Mouse (Mus musculus): ENCODE measurements around the gene Vps53. TPM values are rescaled to one million over a fixed set of nuclear protein-coding genes. Genes with fewer than 3 reads are reported as not detected.
A peak's percentile ranks its signal among the peaks of the same experiment; 100 is the strongest.
"Not testable (repeated sequence)": the region's sequence is repeated elsewhere in the genome, so short reads cannot be mapped to it uniquely, and the experiment has no call there.

Vps53 gene
- polyA plus RNA-seq, 1 experiment = 23.1 TPM

GRCm38 (mm10) chr11:76213841-76214240 lies 34.4 kb upstream of the Vps53 start:
- H3K27ac ChIP-seq (ENCODE audit: insufficient read depth, low read depth, low read length) = no peak overlapping the region
- WGBS = 92% methylated on average over 5 of the region's 5 CpGs
- no peaks in the 10 kb centered on the region for H3K27me3 ChIP-seq (ENCODE audit: control insufficient read depth, insufficient read depth, low read length)
- no peak overlapping the region for H3K4me3 ChIP-seq (ENCODE audit: low read depth, low read length)
- H3K36me3 ChIP-seq (ENCODE audit: control insufficient read depth, insufficient read depth, low read length) = peaks cover 17% of the 10 kb centered on the region; the same call in 1 of the 2 replicates
- TF ChIP-seq CTCF (IDR thresholded peaks at IDR 0.05; ENCODE audit: extremely low read depth, insufficient read length, insufficient replicate concordance, low read depth, low read length) = no peak
- TF ChIP-seq POLR2A (IDR thresholded peaks at IDR 0.05; ENCODE audit: low read depth, low read length) = no peak
- H3K4me1 ChIP-seq (ENCODE audit: control insufficient read depth, insufficient read depth, insufficient read length, low read length) = no peaks in the 10 kb centered on the region

- not testable (repeated sequence) for H3K27ac ChIP-seq (ENCODE audit: insufficient read depth, low read depth, low read length); H3K4me1 ChIP-seq (ENCODE audit: control insufficient read depth, insufficient read depth, insufficient read length, low read length); H3K4me3 ChIP-seq (ENCODE audit: low read depth, low read length); H3K27me3 ChIP-seq (ENCODE audit: control insufficient read depth, insufficient read depth, low read length)
- 92% methylated on average over 5 of the region's 6 CpGs for WGBS
- peaks cover 19% of the 10 kb centered on the region; the same call in 1 of the 2 replicates for H3K36me3 ChIP-seq (ENCODE audit: control insufficient read depth, insufficient read depth, low read length)
These were observed 32.1 kb upstream of the Vps53 start for GRCm38 (mm10) chr11:76211595-76211994.

- Histone ChIP-seq H3K4me1 (ENCODE audit: control insufficient read depth, insufficient read depth, insufficient read length, low read length) (no peaks in the 10 kb centered on the region), H3K27ac (ENCODE audit: insufficient read depth, low read depth, low read length) (no peak overlapping the region), H3K27me3 (ENCODE audit: control insufficient read depth, insufficient read depth, low read length) (no peaks in the 10 kb centered on the region), H3K36me3 (ENCODE audit: control insufficient read depth, insufficient read depth, low read length) (peaks cover 19% of the 10 kb centered on the region; the same call in 1 of the 2 replicates), H3K4me3 (ENCODE audit: low read depth, low read length) (no peak overlapping the region)
- TF ChIP-seq POLR2A (IDR thresholded peaks at IDR 0.05; ENCODE audit: low read depth, low read length) = no peak
- no peak for TF ChIP-seq CTCF (IDR thresholded peaks at IDR 0.05; ENCODE audit: extremely low read depth, insufficient read length, insufficient replicate concordance, low read depth, low read length)
- WGBS = 72% methylated on average over 13 of the region's 13 CpGs
These were observed 31.0 kb upstream of the Vps53 start for GRCm38 (mm10) chr11:76210228-76210985.

GRCm38 (mm10) chr11:76206793-76207192 lies 27.3 kb upstream of the Vps53 start:
- no peak for TF ChIP-seq CTCF (IDR thresholded peaks at IDR 0.05; ENCODE audit: extremely low read depth, insufficient read length, insufficient replicate concordance, low read depth, low read length)
- no peak for TF ChIP-seq POLR2A (IDR thresholded peaks at IDR 0.05; ENCODE audit: low read depth, low read length)
- 82% methylated on average over 5 of the region's 5 CpGs for WGBS
- H3K27me3 ChIP-seq (ENCODE audit: control insufficient read depth, insufficient read depth, low read length) = no peaks in the 10 kb centered on the region
- H3K4me1 ChIP-seq (ENCODE audit: control insufficient read depth, insufficient read depth, insufficient read length, low read length) = no peaks in the 10 kb centered on the region; the same call in 1 of the 2 replicates
- H3K36me3 ChIP-seq (ENCODE audit: control insufficient read depth, insufficient read depth, low read length) = peaks cover 5% of the 10 kb centered on the region; the same call in 1 of the 2 replicates
- H3K4me3 ChIP-seq (ENCODE audit: low read depth, low read length) = no peak overlapping the region
- no peak overlapping the region for H3K27ac ChIP-seq (ENCODE audit: insufficient read depth, low read depth, low read length)

GRCm38 (mm10) chr11:76201761-76202674 lies 22.6 kb upstream of the Vps53 start:
- Histone ChIP-seq H3K27me3 (ENCODE audit: control insufficient read depth, insufficient read depth, low read length) (no peaks in the 10 kb centered on the region), H3K4me3 (ENCODE audit: low read depth, low read length) (peak overlapping the region; percentile 86), H3K36me3 (ENCODE audit: control insufficient read depth, insufficient read depth, low read length) (no peaks in the 10 kb centered on the region), H3K4me1 (ENCODE audit: control insufficient read depth, insufficient read depth, insufficient read length, low read length) (peaks cover 4% of the 10 kb centered on the region), H3K27ac (ENCODE audit: insufficient read depth, low read depth, low read length) (no peak overlapping the region)
- WGBS = under 1% methylated on average over 90 of the region's 90 CpGs
- TF ChIP-seq CTCF (IDR thresholded peaks at IDR 0.05; ENCODE audit: extremely low read depth, insufficient read length, insufficient replicate concordance, low read depth, low read length) (no peak), POLR2A (IDR thresholded peaks at IDR 0.05; ENCODE audit: low read depth, low read length) (peak; percentile 68; the same call in 1 of the 2 replicates)

- no peak for TF ChIP-seq POLR2A (IDR thresholded peaks at IDR 0.05; ENCODE audit: low read depth, low read length)
- no peak for TF ChIP-seq CTCF (IDR thresholded peaks at IDR 0.05; ENCODE audit: extremely low read depth, insufficient read length, insufficient replicate concordance, low read depth, low read length)
- Histone ChIP-seq H3K4me3 (ENCODE audit: low read depth, low read length) (peak overlapping the region; percentile 28), H3K27ac (ENCODE audit: insufficient read depth, low read depth, low read length) (peak overlapping the region; percentile 77), H3K27me3 (ENCODE audit: control insufficient read depth, insufficient read depth, low read length) (no peaks in the 10 kb centered on the region), H3K36me3 (ENCODE audit: control insufficient read depth, insufficient read depth, low read length) (no peaks in the 10 kb centered on the region), H3K4me1 (ENCODE audit: control insufficient read depth, insufficient read depth, insufficient read length, low read length) (peaks cover 10% of the 10 kb centered on the region)
- 27% methylated on average over 8 of the region's 8 CpGs for WGBS
These were observed 17.6 kb upstream of the Vps53 start for GRCm38 (mm10) chr11:76196977-76197469.
